Mouse (Mus musculus) gastrocnemius, adult 18-20 months (tissue): ENCODE results near the gene Capzb. TPM values are rescaled to one million over a fixed set of nuclear protein-coding genes. Genes with fewer than 3 reads are reported as not detected.

Experiments used
- DNase-seq: peaks from one replicate; pipeline ENCODE4 v3.0.0; 2021; ENCODE audit warnings: low spot score
- microRNA-seq: library from miRNA; unstranded; fragments of <30 nt; microRNA quantifications from one replicate; pipeline ENCODE4 v1.2.0, GENCODE M21; 2021
- total RNA-seq, 2 experiments: library from RNA; stranded (reverse); gene quantifications; 2 replicates each; pipeline ENCODE4 v1.2.3; 2021

Capzb gene
- total RNA-seq, 2 experiments from 2014 or later = 416 to 422 TPM

DNA sequence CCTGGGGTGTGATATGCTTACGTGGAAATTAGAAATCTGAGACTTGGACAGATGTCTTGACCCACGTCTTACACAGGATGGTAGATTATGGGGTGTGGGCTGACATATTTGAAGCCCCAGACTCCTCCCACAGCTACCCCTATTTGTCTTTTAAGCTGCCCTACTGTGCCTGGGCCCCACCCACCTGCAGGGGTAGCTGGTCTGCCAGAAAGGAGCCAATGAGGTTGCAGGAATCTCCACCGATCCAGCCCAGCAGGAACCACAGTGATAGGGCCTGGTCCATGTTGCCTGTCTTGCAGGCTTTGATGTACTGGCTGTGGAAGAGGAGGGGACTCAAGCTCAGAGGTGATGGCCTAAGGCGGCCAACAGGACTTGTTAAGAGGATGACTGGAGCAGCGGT, 109.5 kb downstream of the Capzb start:
- DNase-seq = no peak

DNA sequence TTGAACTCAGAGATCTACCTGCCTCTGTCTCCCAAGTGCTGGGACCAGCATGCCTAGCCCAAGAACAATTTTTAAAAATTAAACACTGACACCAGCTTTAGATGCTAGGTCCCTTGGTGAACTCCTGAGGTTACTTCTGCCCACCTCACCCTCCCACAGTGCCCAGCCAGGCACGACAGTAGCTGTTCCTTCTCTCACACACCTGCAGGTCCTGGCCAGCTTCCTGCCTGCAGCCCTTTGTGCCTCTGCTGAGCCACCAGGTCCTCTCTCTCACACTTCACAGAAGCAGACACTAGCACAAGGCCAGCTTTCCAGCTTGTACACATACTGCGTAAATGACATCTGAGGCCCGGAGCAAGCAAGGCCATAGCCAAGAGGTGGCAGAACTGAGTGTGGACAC, 112.8 kb downstream of the Capzb start:
- no peak for DNase-seq

- DNase-seq = no peak
Observed at GRCm38 (mm10) chr4:139307916-139308315, 115.2 kb downstream of the Capzb start.

GRCm38 (mm10) chr4:139309651-139310050, 117.0 kb downstream of the Capzb start:
- DNase-seq = no peak

- peak; percentile 98 for DNase-seq
Observed at GRCm38 (mm10) chr4:139310171-139310898, 117.6 kb downstream of the Capzb start, which contains the start of the genes Pqlc2 and Akr7a5. TSS of gene Pqlc2 (minus strand) at chr4:139310708. TSS of gene Akr7a5 (plus strand) at chr4:139310744.

DNA sequence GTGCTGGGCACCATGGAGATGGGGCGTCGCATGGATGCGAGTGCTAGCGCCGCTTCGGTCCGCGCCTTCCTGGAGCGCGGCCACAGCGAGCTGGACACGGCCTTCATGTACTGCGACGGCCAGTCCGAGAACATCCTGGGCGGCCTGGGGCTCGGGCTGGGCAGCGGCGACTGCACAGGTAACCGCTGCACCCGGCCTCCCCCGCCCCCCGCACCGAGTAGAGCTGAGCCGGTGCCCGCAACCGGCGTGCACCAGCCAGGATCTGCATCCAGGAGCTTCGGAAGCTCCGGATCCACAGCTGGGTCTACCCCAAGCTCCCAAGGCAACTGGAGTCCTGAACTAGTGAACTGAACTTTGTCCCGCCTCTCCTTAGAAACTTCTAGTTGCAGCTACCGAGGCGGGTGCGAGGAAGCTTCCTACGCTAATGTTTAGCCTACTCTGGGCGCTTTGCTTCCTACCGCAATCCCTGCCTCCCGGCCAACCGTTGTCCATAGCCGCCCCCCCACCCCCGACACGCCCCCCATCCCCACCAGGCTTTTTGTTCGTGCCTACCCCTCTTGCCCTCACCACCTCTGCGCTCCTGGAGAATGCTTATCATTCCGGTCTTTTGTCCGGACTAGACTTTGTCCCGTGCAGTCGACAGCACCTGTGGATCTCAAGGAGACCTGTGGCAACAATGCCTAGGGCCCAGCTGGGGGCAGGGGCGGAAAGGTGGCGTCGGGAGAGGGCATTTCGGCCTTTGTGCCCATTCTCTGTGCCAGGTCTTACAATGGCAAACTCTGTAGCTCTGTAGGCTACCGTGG, 118.4 kb downstream of the Capzb start:
- no peak for DNase-seq

DNA sequence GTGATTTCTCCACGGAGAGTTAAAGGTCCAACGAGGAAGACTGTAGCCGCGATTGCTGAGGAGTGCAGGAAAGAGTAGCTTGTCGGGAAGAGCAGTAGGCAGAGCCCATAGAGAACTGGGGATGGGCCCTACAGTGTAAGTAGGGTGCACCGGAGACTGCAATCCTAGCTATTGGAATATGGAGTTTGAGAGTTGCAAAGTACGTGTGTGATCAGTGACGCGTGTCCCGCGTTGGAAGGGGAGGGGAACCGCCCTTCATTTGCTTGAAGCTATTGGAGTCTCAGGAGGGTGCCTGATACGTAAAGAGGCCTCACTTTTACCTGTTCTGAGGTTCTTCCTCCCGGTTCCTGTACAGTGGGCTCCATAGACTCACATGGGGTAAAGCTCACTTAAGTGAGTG, 119.0 kb downstream of the Capzb start:
- no peak for DNase-seq

DNA sequence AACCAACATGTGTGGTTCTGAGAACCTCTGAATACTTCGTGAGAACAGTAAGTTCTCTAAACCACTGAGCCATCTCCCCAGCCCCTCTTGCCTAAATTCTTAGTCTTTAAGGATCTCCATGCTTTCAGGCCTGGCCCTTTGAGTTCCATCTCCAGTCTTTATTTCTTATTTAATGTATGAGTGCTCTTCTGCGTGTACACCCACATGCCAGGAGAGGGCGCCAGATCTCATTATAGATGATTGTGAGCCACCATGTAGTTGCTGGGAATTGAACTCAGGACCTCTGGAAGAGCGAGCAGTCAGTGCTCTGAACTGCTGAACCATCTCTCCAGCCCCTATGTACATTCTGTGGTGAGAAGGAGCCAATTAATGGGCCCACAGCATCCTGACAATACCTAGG, 119.9 kb downstream of the Capzb start:
- DNase-seq = peak; percentile 27

- DNase-seq = no peak
Observed at GRCm38 (mm10) chr4:139318449-139318848, 125.8 kb downstream of the Capzb start.

DNA sequence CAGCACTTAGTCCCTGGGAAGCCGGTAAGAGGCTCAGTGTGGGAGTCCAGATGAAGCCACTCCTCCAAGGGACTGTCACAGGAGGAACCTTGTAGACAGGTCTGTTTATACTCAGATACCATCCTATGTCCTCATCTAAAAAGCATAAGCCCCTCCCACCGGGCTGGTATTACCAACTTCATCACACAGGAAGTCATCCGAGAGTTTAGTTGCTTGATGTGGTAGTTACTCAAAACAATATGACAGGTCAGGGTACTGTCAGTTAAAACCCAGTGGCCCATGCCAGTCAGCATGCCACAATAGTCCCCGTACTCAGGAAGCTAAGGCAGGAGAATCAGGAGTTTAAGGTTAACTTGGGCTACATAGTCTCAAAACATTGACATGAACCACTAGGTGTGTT, 127.0 kb downstream of the Capzb start:
- no peak for DNase-seq

DNA sequence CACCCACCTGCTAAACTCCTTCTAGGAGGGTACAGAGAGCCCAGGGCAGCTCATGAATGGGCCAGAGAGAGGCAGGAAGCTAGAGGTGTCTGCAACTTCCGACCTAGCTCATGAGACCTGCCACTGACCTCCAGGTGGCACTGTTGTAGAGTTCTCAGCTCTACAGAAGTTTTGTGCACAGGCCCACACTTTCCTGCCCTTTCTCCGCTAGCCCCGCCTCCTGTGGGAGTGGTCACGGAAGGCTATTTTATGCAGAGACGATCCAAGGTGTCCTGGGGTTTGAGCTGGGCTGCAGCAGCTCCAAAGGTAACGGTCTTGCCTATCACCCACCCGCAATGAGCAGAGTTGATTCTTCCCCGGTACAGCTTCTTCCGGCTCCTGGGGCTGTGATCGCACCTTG, 137.9 kb downstream of the Capzb start:
- DNase-seq = peak; percentile 68

DNA sequence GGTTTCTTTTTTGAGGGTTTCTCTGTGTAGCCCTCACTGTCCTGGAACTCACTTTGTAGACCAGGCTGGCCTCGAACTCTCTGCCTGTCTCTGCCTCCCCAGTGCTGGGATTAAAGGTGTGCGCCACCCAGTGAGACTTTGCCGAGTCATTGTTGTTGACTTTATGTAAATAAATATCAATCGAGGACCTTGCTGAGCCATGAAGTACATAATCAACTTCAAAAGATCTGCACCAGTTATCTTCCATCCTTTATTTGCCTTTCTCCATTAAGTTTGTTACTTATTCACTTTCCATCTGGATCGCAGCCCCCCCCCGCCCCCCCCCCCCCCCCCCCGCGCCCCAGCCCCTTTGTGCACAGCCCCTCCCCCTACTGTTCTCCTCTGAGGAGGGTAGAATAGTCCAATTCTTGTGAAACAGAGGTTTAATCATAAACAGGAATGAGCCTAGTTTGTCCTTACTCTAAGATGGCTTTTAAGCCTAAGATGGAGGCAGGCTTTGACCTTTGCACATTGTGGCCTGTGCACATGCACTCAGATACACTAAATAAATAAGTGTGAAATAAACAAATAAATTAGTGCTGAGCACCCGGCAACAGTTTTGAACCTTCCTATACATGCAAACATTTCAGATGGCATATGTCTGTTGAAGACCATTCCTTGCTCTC, 142.1 kb downstream of the Capzb start:
- DNase-seq = no peak

GRCm38 (mm10) chr4:139335507-139335906, 142.8 kb downstream of the Capzb start:
- no peak for DNase-seq

GRCm38 (mm10) chr4:139336822-139337483, 144.3 kb downstream of the Capzb start:
- peak; percentile 73 for DNase-seq

GRCm38 (mm10) chr4:139338145-139338544, 145.4 kb downstream of the Capzb start:
- no peak for DNase-seq

DNA sequence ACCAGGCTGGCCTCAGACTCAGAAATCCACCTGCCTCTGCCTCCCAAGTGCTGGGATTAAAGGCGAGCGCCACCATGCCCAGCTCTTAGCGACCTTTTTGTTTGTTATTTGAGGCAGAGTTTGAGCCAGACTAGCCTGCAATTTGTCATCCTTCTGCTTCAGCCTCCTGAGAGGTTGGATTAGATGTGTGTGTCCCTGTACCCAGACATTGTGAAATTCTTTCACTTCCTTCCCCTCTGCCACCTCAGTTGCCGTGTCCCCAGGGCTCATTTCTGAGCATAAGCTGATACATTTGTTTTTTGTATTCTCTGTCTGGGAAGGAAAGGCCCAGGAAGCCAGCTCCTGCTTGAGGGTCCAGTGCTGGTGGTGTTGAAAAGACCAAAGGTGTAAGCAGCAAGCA, 148.1 kb downstream of the Capzb start:
- no peak for DNase-seq

Small RNA genes lying within 50 kb of the gene (microRNA-seq; reads per million reads assigned to microRNA genes)
- gene Gm24245 = not detected
- gene Gm25732 = not detected

Other genes starting within 250 kb of the Capzb start
- not detected for gene Rnf186, start 225.8 kb upstream of the Capzb start, total RNA-seq
- 10 to 100 TPM; 10.2 to 14.3 TPM for gene Tmco4, start 220.0 kb upstream of the Capzb start, total RNA-seq
- gene Htr6, start 117.3 kb upstream of the Capzb start, total RNA-seq = not detected
- 10 to 100 TPM; 18.5 to 29.9 TPM for gene Nbl1, start 99.9 kb upstream of the Capzb start, total RNA-seq
- 100 to 1,000 TPM; 310 to 342 TPM for gene Minos1, start 61.8 kb upstream of the Capzb start, total RNA-seq
- 1 to 10 TPM; 5.6 to 7.8 TPM for gene Pqlc2, start 117.8 kb downstream of the Capzb start, total RNA-seq
- gene Akr7a5, start 117.8 kb downstream of the Capzb start, total RNA-seq = 10 to 100 TPM; 32.5 to 34.9 TPM
- gene Mrto4, start 159.7 kb downstream of the Capzb start, total RNA-seq = 10 to 100 TPM; 30.5 to 31.4 TPM
- gene Emc1, start 159.7 kb downstream of the Capzb start, total RNA-seq = 10 to 100 TPM; 28.7 to 32.7 TPM
- gene Ubr4, start 159.7 kb downstream of the Capzb start, total RNA-seq = 100 to 1,000 TPM; 109 to 115 TPM